Mouse (Mus musculus) liver, postnatal 0 days (tissue): ENCODE results near the gene Tuba1c. TPM values are rescaled to one million over a fixed set of nuclear protein-coding genes. Genes with fewer than 3 reads are reported as not detected.

Experiments used
- ATAC-seq: fragments of 200-750 bp; cut with Nextera tagmentation; 2 replicates; pipeline ENCODE4 v1.8.0; 2017; ENCODE audit warnings: mild to moderate bottlenecking, moderate library complexity
- DNase-seq: peaks from one replicate; pipeline ENCODE4 v3.0.0-alpha.2; 2016
- H3K27ac ChIP-seq: fragments of 300-500 bp; sonication (generic); 2 replicates; pipeline ENCODE4 v1.5.1; 2014; ENCODE audit warnings: antibody characterized with exemption, moderate library complexity, mild to moderate bottlenecking, low read depth
- H3K27me3 ChIP-seq: fragments of 300-500 bp; sonication (generic); 2 replicates; pipeline ENCODE4 v1.6.1; 2014; ENCODE audit warnings: low read length, control low read depth, mixed read lengths; ENCODE audit not compliant: insufficient read depth
- H3K36me3 ChIP-seq: fragments of 300-500 bp; sonication (generic); replicated peaks from 2 replicates; pipeline ENCODE4 v1.6.1; 2014; ENCODE audit warnings: mild to moderate bottlenecking, control low read depth, low read length, moderate library complexity, mixed read lengths; ENCODE audit not compliant: insufficient read depth
- H3K4me1 ChIP-seq: fragments of 300-500 bp; sonication (generic); 2 replicates; pipeline ENCODE4 v1.6.1; 2014; ENCODE audit warnings: antibody characterized with exemption, mild to moderate bottlenecking, control low read depth; ENCODE audit not compliant: insufficient read depth
- H3K4me2 ChIP-seq: fragments of 300-500 bp; sonication (generic); 2 replicates; pipeline ENCODE4 v1.6.1; 2014; ENCODE audit warnings: low read depth, mild to moderate bottlenecking, low read length, moderate library complexity, mixed read lengths
- H3K4me3 ChIP-seq: fragments of 300-500 bp; sonication (generic); 2 replicates; pipeline ENCODE4 v1.5.1; 2014; ENCODE audit warnings: low read depth, low read length
- H3K9ac ChIP-seq: fragments of 300-500 bp; sonication (generic); replicated peaks from 2 replicates; pipeline ENCODE4 v1.6.1; 2014; ENCODE audit warnings: mild to moderate bottlenecking, moderate library complexity
- H3K9me3 ChIP-seq: fragments of 300-500 bp; sonication (generic); 2 replicates; pipeline ENCODE4 v1.6.1; 2016; ENCODE audit warnings: mild to moderate bottlenecking, control low read depth, low read length, mixed read lengths
- CTCF ChIP-seq: sonication (generic); IDR thresholded peaks from 2 replicates; pipeline ENCODE4 v1.5.1; 2016; ENCODE audit warnings: antibody characterized with exemption, low read depth
- EP300 ChIP-seq: IDR thresholded peaks from 2 replicates; pipeline ENCODE4 v1.6.1; 2016; ENCODE audit warnings: antibody characterized with exemption, low read depth, mild to moderate bottlenecking
- WGBS: fragments of 180-500 bp; shearing (Covaris S2); extraction: QIAGEN DNeasy Blood & Tissue Kit; methylation state at CpG from one replicate; pipeline ENCODE4 v1.1.7; 2014; ENCODE audit not compliant: insufficient replicate concordance; 5-methylcytosine and 5-hydroxymethylcytosine counted together
- polyA plus RNA-seq: library from polyadenylated mRNA; unstranded; fragments of >200 nt; fragmentation: Nextera tagmentation; extraction: Ambion mirVana; gene quantifications from 2 replicates; pipeline ENCODE4 v1.2.1, GENCODE M21; 2015

Tuba1c gene
- polyA plus RNA-seq, 1 experiment from 2014 or later: 152 TPM

- ATAC-seq: no peak
Measured at GRCm38 (mm10) chr15:99078181-99078910, 48.7 kb downstream of the Tuba1c start.

DNA sequence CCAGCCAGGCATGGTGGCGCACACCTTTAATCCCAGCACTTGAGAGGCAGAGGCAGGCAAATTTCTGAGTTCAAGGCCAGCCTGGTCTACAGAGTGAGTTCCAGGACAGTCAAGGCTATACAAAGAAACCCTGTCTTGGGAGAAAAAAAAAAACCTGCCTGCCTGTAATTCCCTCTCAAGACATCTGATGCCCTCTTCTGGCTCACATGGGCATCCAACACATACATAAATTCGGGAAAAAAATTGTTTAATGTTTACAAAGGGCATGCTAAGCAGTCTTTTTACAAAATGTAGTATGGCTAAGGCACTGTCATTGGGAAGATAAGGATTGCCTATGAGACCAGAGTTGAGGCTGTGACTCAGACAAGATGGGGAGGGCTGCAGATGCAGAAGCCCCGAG lies 50.1 kb downstream of the Tuba1c start:
- DNase-seq: no peak
- H3K36me3 ChIP-seq: peaks cover 28% of the 10 kb centered on the region; the same call in 1 of the 2 replicates
- no peak for ATAC-seq
- no peak overlapping the region for H3K27ac ChIP-seq
- no peak overlapping the region for H3K4me2 ChIP-seq
- 70% methylated on average over 3 of the region's 3 CpGs for WGBS
- TF ChIP-seq CTCF: no peak
- TF ChIP-seq EP300: no peak
- no peak overlapping the region for H3K9ac ChIP-seq
- no peak overlapping the region for H3K4me3 ChIP-seq
- H3K27me3 ChIP-seq: peaks cover 7% of the 10 kb centered on the region; the same call in 1 of the 2 replicates
- H3K9me3 ChIP-seq: no peaks in the 10 kb centered on the region
- H3K4me1 ChIP-seq: peaks cover 10% of the 10 kb centered on the region

More at GRCm38 (mm10) chr15:99078181-99078910, 48.7 kb downstream of the Tuba1c start:
- Histone ChIP-seq H3K4me1 (peaks cover 10% of the 10 kb centered on the region), H3K36me3 (peaks cover 28% of the 10 kb centered on the region; the same call in 1 of the 2 replicates), H3K9ac (no peak overlapping the region), H3K27ac (no peak overlapping the region), H3K4me2 (no peak overlapping the region), H3K9me3 (no peaks in the 10 kb centered on the region), H3K27me3 (no peaks in the 10 kb centered on the region), H3K4me3 (no peak overlapping the region)
- WGBS: 75% methylated on average over 14 of the region's 15 CpGs
- TF ChIP-seq CTCF (no peak), EP300 (no peak)
- no peak for DNase-seq

DNA sequence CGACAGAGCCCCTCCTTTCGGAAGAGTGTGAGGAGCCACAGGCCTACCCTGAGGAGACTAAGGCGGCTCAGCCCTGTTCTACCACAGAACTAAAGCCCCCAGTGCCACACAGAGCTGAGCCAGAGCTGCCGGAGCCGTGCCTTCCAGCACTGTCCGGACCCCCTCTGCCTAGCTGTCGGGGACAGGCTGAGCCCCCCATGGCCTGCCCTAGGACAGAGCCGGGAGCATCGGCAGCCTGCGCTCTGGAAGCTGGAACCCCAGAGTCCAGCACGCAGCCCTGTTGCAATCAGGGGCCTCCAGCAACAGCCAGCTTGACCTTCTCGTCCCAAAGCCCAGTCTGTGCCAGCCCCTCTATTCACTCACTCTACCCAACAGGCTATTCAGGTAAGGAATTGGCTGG lies 52.6 kb downstream of the Tuba1c start:
- Histone ChIP-seq H3K27me3 (peaks cover 22% of the 10 kb centered on the region), H3K9ac (no peak overlapping the region), H3K4me3 (no peak overlapping the region), H3K27ac (no peak overlapping the region), H3K4me1 (peaks cover 6% of the 10 kb centered on the region), H3K4me2 (no peak overlapping the region), H3K9me3 (no peaks in the 10 kb centered on the region), H3K36me3 (peaks cover 24% of the 10 kb centered on the region; the same call in 1 of the 2 replicates)
- ATAC-seq (no peak), DNase-seq (no peak)
- TF ChIP-seq EP300: no peak
- TF ChIP-seq CTCF: no peak
- WGBS: 92% methylated on average over 11 of the region's 12 CpGs

- H3K9me3 ChIP-seq: no peaks in the 10 kb centered on the region
- peaks cover 6% of the 10 kb centered on the region for H3K4me1 ChIP-seq
- TF ChIP-seq EP300 (no peak), CTCF (no peak)
- no peak overlapping the region for H3K4me2 ChIP-seq
- H3K36me3 ChIP-seq: peaks cover 21% of the 10 kb centered on the region; the same call in 1 of the 2 replicates
- H3K4me3 ChIP-seq: no peak overlapping the region
- H3K27me3 ChIP-seq: peaks cover 27% of the 10 kb centered on the region
- WGBS: 93% methylated on average over 16 of the region's 16 CpGs
- DNase-seq (no peak), ATAC-seq (no peak)
- H3K9ac ChIP-seq: no peak overlapping the region
- H3K27ac ChIP-seq: no peak overlapping the region
Measured at GRCm38 (mm10) chr15:99082840-99083239, 53.1 kb downstream of the Tuba1c start.

DNA sequence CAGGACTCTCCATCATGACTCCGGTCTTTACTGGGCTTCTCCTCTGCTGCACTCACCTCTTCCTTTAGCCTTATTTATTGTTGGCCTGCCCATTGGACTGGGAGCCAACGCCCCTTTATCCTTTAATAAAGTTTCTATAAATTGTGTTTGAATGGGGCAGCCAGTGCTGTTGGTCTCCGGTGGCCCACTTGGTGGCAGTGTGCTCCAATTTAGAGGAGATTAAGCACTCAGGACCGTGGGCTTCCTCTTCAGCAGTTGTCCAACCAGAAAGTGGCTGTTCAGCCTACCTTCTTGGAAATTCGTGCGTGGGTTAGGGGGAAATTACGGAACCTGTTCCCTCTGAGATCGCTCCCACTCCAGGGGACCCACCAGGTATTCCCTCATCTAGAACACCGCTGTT lies 53.6 kb downstream of the Tuba1c start:
- H3K27me3 ChIP-seq: peaks cover 31% of the 10 kb centered on the region
- H3K36me3 ChIP-seq: peaks cover 17% of the 10 kb centered on the region; the same call in 1 of the 2 replicates
- ATAC-seq (peak; percentile 35; the same call in 1 of the 2 replicates), DNase-seq (peak; percentile 61)
- no peaks in the 10 kb centered on the region for H3K9me3 ChIP-seq
- H3K4me2 ChIP-seq: no peak overlapping the region
- TF ChIP-seq EP300: no peak
- peak; percentile 74 for TF ChIP-seq CTCF
- no peak overlapping the region for H3K4me3 ChIP-seq
- 60% methylated on average over 9 of the region's 9 CpGs for WGBS
- no peak overlapping the region for H3K9ac ChIP-seq
- no peak overlapping the region for H3K27ac ChIP-seq
- H3K4me1 ChIP-seq: peaks cover 9% of the 10 kb centered on the region

DNA sequence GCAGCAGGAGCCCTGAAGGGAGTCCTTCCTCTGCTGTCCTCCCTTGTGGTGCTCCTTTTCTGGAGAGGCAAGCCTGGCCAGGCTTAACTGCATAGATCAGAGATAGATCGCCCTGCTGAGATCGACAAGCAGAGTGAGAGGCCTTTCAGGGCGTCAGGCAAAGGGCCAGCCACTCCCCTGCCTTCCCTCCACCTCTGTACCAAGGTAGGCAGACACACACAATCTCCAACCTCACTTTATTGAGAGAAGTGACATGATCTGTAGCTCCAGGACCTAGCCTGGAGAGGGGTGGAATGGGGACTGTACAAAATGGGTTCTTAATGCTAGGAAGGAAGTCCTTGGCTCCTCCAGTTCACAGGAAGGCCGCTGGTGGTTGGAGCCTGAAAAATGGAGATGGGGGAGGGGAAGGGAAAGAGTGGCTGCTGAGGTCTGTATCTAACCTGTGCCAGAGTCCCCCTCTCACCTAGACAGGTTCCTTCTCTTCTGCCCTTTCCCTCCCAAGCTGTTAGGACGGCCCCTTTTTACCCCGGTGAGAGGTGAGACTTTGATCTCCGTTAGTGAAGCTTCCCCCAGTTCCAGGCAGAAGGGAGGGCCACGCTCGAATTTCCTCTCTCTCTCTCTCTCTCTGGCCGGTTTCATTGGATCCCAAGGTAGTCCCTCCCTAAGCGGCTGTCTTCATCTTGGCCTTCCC lies 54.3 kb downstream of the Tuba1c start:
- peaks cover 39% of the 10 kb centered on the region for H3K27me3 ChIP-seq
- no peak for ATAC-seq
- H3K9ac ChIP-seq: no peak overlapping the region
- TF ChIP-seq EP300 (no peak), CTCF (no peak)
- no peak overlapping the region for H3K4me3 ChIP-seq
- H3K36me3 ChIP-seq: peaks cover 14% of the 10 kb centered on the region; the same call in 1 of the 2 replicates
- H3K27ac ChIP-seq: no peak overlapping the region
- H3K4me1 ChIP-seq: peaks cover 11% of the 10 kb centered on the region
- H3K9me3 ChIP-seq: no peaks in the 10 kb centered on the region
- no peak for DNase-seq
- peak overlapping the region; percentile 32; the same call in 1 of the 2 replicates for H3K4me2 ChIP-seq
- WGBS: 10% methylated on average over 11 of the region's 11 CpGs
